Mouse (Mus musculus) c-Kit-positive CD71-negative TER-119-negative erythroid progenitor cells, embryonic 14.5 days (primary cell): Measurements from ENCODE around the gene Cib4.

ENCODE experiments used
- DNase-seq: peaks from one replicate; pipeline ENCODE4 v3.0.0-alpha.2; 2013; ENCODE audit warnings: low read depth

Gene Cib4

DNA sequence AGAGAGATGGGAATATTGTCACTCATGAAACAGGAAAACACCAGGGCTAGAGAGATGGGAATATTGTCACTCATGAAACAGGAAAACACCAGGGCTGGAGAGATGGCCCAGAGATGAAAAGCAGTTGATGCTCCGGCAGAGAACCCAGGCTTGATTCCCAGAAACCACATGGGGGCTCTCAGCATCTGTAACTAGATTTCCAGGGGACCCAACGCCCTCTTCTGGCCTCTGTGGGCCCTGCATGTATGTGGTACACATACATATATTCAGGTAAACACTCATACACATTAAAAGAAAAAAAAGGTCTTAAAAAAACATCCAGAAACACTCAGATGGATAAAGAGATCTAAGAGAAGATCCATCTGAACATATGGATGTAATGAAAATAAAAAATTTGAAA, 106.7 kb downstream of the Cib4 start:
- DNase-seq = no peak
